Mouse (Mus musculus) heart, adult 2 months (tissue): Measurements from ENCODE around the gene Dydc2. TPM values are rescaled to one million over a fixed set of nuclear protein-coding genes. Genes with fewer than 3 reads are reported as not detected.

Experiments
- DNase-seq, 2 experiments: peaks; one replicate each; pipeline ENCODE4 v3.0.0; 2021
- H3K27ac ChIP-seq: fragments of 200-600 bp; 2 replicates; pipeline ENCODE4 v1.8.1; 2022
- H3K27me3 ChIP-seq: fragments of 200-500 bp; 2 replicates; pipeline ENCODE4 v1.6.1; 2012; ENCODE audit warnings: mild to moderate bottlenecking, low read length, inconsistent platforms, mixed read lengths; ENCODE audit not compliant: control insufficient read depth, insufficient read depth
- H3K36me3 ChIP-seq: fragments of 200-500 bp; 2 replicates; pipeline ENCODE4 v1.6.1; 2012; ENCODE audit warnings: low read length, inconsistent platforms; ENCODE audit not compliant: control insufficient read depth, insufficient read depth
- H3K4me1 ChIP-seq: fragments of 200-500 bp; 2 replicates; pipeline ENCODE4 v1.6.1; 2011; ENCODE audit warnings: low read length; ENCODE audit not compliant: control insufficient read depth, insufficient read depth
- H3K4me3 ChIP-seq: fragments of 200-600 bp; 2 replicates; pipeline ENCODE4 v1.8.1; 2022
- H3K79me2 ChIP-seq: fragments of 200-500 bp; replicated peaks from 2 replicates; pipeline ENCODE4 v1.6.1; 2012; ENCODE audit warnings: mild to moderate bottlenecking, inconsistent platforms, low read length, moderate library complexity, mixed read lengths; ENCODE audit not compliant: control insufficient read depth, insufficient read depth
- H3K9ac ChIP-seq: fragments of 200-500 bp; 2 replicates; pipeline ENCODE4 v1.6.1; 2012; ENCODE audit warnings: low read depth, mild to moderate bottlenecking, control low read depth, inconsistent platforms, low read length, mixed read lengths
- CTCF ChIP-seq: fragments of 200-600 bp; IDR thresholded peaks from 2 replicates; pipeline ENCODE4 v1.8.1; 2022; ENCODE audit warnings: antibody characterized with exemption, mild to moderate bottlenecking, moderate library complexity
- EP300 ChIP-seq: fragments of 200-500 bp; IDR thresholded peaks from 2 replicates; pipeline ENCODE4 v1.6.1; 2011; ENCODE audit warnings: low read depth, low read length, control low read depth; ENCODE audit not compliant: insufficient read depth
- POLR2A ChIP-seq: fragments of 200-500 bp; IDR thresholded peaks from 2 replicates; pipeline ENCODE4 v1.6.1; 2011; ENCODE audit warnings: mild to moderate bottlenecking, low read depth, low read length, control low read depth; ENCODE audit not compliant: insufficient read depth
- WGBS: fragments of 180-500 bp; shearing (Covaris S2); methylation state at CpG from one replicate; pipeline ENCODE4 v1.1.7; 2018; 5-methylcytosine and 5-hydroxymethylcytosine counted together
- intact Hi-C: fragments of 180-260 bp; cut with DNase I; formaldehyde crosslinking; loops from one replicate; pipeline ENCODE4 v1.15.1; 2025
- polyA plus RNA-seq: library from polyadenylated mRNA; depleted of rRNA; stranded (reverse); fragments of >200 nt; gene quantifications from 2 replicates; pipeline ENCODE4 v1.2.3, GENCODE M21; 2012; rRNA removed
- total RNA-seq, 2 experiments: library from RNA; stranded (reverse); gene quantifications; 2 replicates each; pipeline ENCODE4 v1.2.3; 2021

Dydc2 gene
- total and polyA plus RNA-seq, 3 experiments: not detected

DNA sequence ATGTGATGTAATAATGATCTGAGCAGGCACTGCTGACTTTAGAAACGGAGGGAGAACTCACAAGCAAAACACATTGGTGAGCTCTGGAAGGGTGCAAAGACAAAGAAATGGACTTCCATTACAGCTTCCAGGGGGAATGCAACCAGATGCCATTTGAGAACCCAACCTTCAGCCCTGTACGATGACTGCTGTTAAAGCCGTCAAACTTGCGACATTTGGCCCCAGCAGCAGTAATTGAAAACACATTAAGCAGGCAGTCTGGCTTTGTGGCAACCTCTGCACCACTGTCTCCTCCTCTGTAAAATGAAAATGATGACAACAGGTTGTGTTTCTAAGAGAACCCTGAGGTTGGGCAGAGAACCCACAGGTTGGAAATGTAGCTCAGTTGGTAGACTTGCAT is 68.2 kb downstream of the Dydc2 start:
- H3K27me3 ChIP-seq: no peaks in the 10 kb centered on the region
- WGBS: 82% methylated on average over 4 of the region's 4 CpGs
- no peak overlapping the region for H3K4me3 ChIP-seq
- no peaks in the 10 kb centered on the region for H3K4me1 ChIP-seq
- no peak overlapping the region for H3K9ac ChIP-seq
- TF ChIP-seq EP300 (no peak), CTCF (no peak), POLR2A (no peak)
- no peak overlapping the region for H3K27ac ChIP-seq
- no peak for DNase-seq
- H3K79me2 ChIP-seq: no peaks in the 10 kb centered on the region
- no peaks in the 10 kb centered on the region for H3K36me3 ChIP-seq
- intact Hi-C loops: no loop called here

DNA sequence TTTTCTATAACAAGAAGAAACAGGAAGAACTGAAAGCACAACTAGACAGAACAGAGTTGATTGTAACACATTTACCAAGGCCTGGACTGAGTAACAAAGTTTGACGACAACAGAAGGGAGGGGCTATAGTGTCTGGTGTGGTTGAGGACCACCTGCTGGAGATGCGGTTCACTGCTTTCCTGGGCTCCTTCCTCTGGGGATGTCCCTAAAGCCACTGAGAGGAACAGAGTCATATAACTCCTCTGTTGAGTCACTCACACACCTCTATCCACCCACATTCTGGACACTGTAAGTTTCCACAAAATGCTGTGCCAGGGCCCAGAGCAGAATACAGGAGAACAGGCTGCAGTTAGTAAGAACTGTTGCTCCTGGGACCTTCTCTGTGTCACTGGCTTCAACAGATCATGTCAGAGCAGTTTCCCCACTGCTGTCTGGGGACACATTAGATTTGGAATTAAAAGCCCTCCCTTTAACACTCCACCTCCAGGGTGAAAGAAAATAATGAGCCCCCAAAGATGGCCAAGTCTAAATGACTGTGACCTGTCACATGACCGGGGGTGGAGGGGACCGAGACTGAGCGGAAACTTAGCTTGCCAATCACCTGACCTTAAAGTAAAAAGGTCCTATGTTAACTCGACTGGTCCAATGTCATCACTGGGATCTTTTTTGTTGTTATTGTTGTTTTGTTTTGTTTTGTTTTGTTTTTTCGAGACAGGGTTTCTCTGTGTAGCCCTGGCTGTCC is 68.9 kb downstream of the Dydc2 start:
- Histone ChIP-seq H3K36me3 (no peaks in the 10 kb centered on the region), H3K4me1 (no peaks in the 10 kb centered on the region), H3K27ac (no peak overlapping the region), H3K79me2 (no peaks in the 10 kb centered on the region), H3K9ac (no peak overlapping the region), H3K27me3 (no peaks in the 10 kb centered on the region), H3K4me3 (no peak overlapping the region)
- 74% methylated on average over 7 of the region's 7 CpGs for WGBS
- TF ChIP-seq CTCF (no peak), POLR2A (no peak), EP300 (no peak)
- intact Hi-C loops: no loop called here
- peak in 1 of 2 experiments; percentile 22 for DNase-seq

Other genes starting within 250 kb of the Dydc2 start
- 1 to 10 TPM in 1 of 2 experiments, under 1 TPM in 1; 0.84 to 1.1 TPM for gene Sh2d4b, start 175.9 kb downstream of the Dydc2 start, total RNA-seq
- 0.14 and 0.18 TPM in 2 replicates for gene Sh2d4b, start 175.9 kb downstream of the Dydc2 start, polyA plus RNA-seq
- 10 to 100 TPM; 11.8 to 18.6 TPM for gene Tspan14, start 102.4 kb downstream of the Dydc2 start, total RNA-seq
- gene Tspan14, start 102.4 kb downstream of the Dydc2 start, polyA plus RNA-seq: 25.7 and 26.4 TPM in 2 replicates
- 10 to 100 TPM; 27.1 to 32.4 TPM for gene Fam213a, start 55.4 kb downstream of the Dydc2 start, total RNA-seq
- 13.5 and 16.6 TPM in 2 replicates for gene Fam213a, start 55.4 kb downstream of the Dydc2 start, polyA plus RNA-seq
- gene Dydc1, start 3.7 kb upstream of the Dydc2 start, total RNA-seq: not detected
- gene Dydc1, start 3.7 kb upstream of the Dydc2 start, polyA plus RNA-seq: not detected in 2 replicates
- not detected for gene Mat1a, start 35.8 kb upstream of the Dydc2 start, total RNA-seq
- 0.21 and 0.82 TPM in 2 replicates for gene Mat1a, start 35.8 kb upstream of the Dydc2 start, polyA plus RNA-seq
- gene Sftpa1, start 62.6 kb upstream of the Dydc2 start, total RNA-seq: not detected
- 3.6 TPM in 1 of 2 replicates, not detected in the other for gene Sftpa1, start 62.6 kb upstream of the Dydc2 start, polyA plus RNA-seq
- not detected for gene Mbl1, start 82.2 kb upstream of the Dydc2 start, total RNA-seq
- gene Mbl1, start 82.2 kb upstream of the Dydc2 start, polyA plus RNA-seq: not detected in 2 replicates
- not detected for gene Sftpd, start 115.9 kb upstream of the Dydc2 start, total RNA-seq
- 2.0 TPM in 1 of 2 replicates, not detected in the other for gene Sftpd, start 115.9 kb upstream of the Dydc2 start, polyA plus RNA-seq
- gene Gm2832, start 209.6 kb upstream of the Dydc2 start, total RNA-seq: not detected
- not detected in 2 replicates for gene Gm2832, start 209.6 kb upstream of the Dydc2 start, polyA plus RNA-seq